ENCODE assay signal across 8 mouse cellular contexts in genomic region chr15:85821203-85822010, GRCm38 (mm10). TPM values are rescaled to one million over a fixed set of nuclear protein-coding genes. Genes with fewer than 3 reads are reported as not detected.
DNase-seq lines count a peak whose midpoint lies in the region; ATAC-seq lines count a peak whose summit lies in the region.

Gene Pkdrej (minus strand): TSS chr15:85821734.

- peak; percentile 15 for DNase-seq in CD4-positive, CD25-positive, alpha-beta regulatory T cell, adult 2 months (ENCODE audit: low read depth, low spot score)
- DNase-seq in thymus, postnatal 4 days = peak; percentile 50
- no peak for DNase-seq in thymus, postnatal 36 days
- DNase-seq in gastrocnemius, postnatal 14 days = peak; percentile 53
- DNase-seq in right cerebral cortex, postnatal 10 days (ENCODE audit: low spot score in 2 of 2) = peak; percentile 38 to 52

- H3K36me3 ChIP-seq in intestine, embryonic 16.5 days (ENCODE audit: control insufficient read depth, insufficient read depth, low read length) = no peaks in the 10 kb centered on the region
- no peaks in the 10 kb centered on the region for H3K36me3 ChIP-seq in lung, embryonic 16.5 days (ENCODE audit: control insufficient read depth, insufficient read depth, low read length)

- intact Hi-C loops in gastrocnemius, postnatal 14 days (cut with DNase I; ENCODE audit: low total_unique reads) = no loop called here

- no peaks in the 10 kb centered on the region for H3K27me3 ChIP-seq in intestine, embryonic 16.5 days (replicated peaks; ENCODE audit: control insufficient read depth, insufficient read depth, low read length)
- no peaks in the 10 kb centered on the region; the same call in 1 of the 2 replicates for H3K27me3 ChIP-seq in lung, embryonic 16.5 days (ENCODE audit: control insufficient read depth, insufficient read depth, low read depth, low read length)

- H3K4me1 ChIP-seq in intestine, embryonic 16.5 days (ENCODE audit: control insufficient read depth, insufficient read depth, low read length) = peaks cover 6% of the 10 kb centered on the region; the same call in 1 of the 2 replicates
- H3K4me1 ChIP-seq in lung, embryonic 16.5 days (replicated peaks; ENCODE audit: control insufficient read depth, insufficient read depth, low read length) = peaks cover 6% of the 10 kb centered on the region; the same call in 1 of the 2 replicates

- H3K4me2 ChIP-seq in intestine, embryonic 16.5 days (ENCODE audit: low read depth, low read length) = peak within 1 kb of the TSS; percentile 99
- peak within 1 kb of the TSS; percentile 91 for H3K4me2 ChIP-seq in lung, embryonic 16.5 days (ENCODE audit: low read depth, low read length)

- peak within 1 kb of the TSS; percentile 55 for H3K4me3 ChIP-seq in intestine, embryonic 16.5 days (ENCODE audit: low read length)
- peak within 1 kb of the TSS; percentile 54 for H3K4me3 ChIP-seq in lung, embryonic 16.5 days (ENCODE audit: low read length)

- ATAC-seq in CD4-positive, CD25-positive, alpha-beta regulatory T cell, adult 4 months = no peak
- peak; percentile 91 for ATAC-seq in intestine, embryonic 16.5 days
- ATAC-seq in lung, embryonic 16.5 days (ENCODE audit: low read depth) = peak; percentile 81

- H3K27ac ChIP-seq in intestine, embryonic 16.5 days (ENCODE audit: low read length) = no peak within 1 kb of the TSS
- no peak within 1 kb of the TSS for H3K27ac ChIP-seq in lung, embryonic 16.5 days (ENCODE audit: low read length)

- peak within 1 kb of the TSS; percentile 79 for H3K9ac ChIP-seq in intestine, embryonic 16.5 days (ENCODE audit: low read depth, low read length)
- H3K9ac ChIP-seq in lung, embryonic 16.5 days (ENCODE audit: low read length) = peak within 1 kb of the TSS; percentile 74

- no peaks in the 10 kb centered on the region for H3K9me3 ChIP-seq in intestine, embryonic 16.5 days (ENCODE audit: control insufficient read depth, low read length)
- peaks cover 9% of the 10 kb centered on the region for H3K9me3 ChIP-seq in lung, embryonic 16.5 days (ENCODE audit: control insufficient read depth, low read length)

- WGBS in intestine, embryonic 16.5 days = 1% methylated on average over 61 of the region's 65 CpGs
- 2% methylated on average over 53 of the region's 65 CpGs for WGBS in lung, embryonic 16.5 days

RNA-seq across cellular contexts. Expression of gene Pkdrej, which starts in this region (rescaled TPM):
- not detected for polyA plus RNA-seq in CD4-positive, CD25-positive, alpha-beta regulatory T cell, adult 4 months (2017; shearing (Covaris generic))
- under 1 TPM; 0.23 to 0.31 TPM for total RNA-seq in gastrocnemius, postnatal 14 days (2021)
- polyA plus RNA-seq in intestine, embryonic 16.5 days (2015; fragmentation: Nextera tagmentation; extraction: Ambion mirVana) = 0.17 and 0.18 TPM in 2 replicates
- polyA plus RNA-seq in lung, embryonic 16.5 days (2015; fragmentation: Nextera tagmentation; extraction: Ambion mirVana) = 0.10 and 0.14 TPM in 2 replicates

Comparison
In these comparisons a context has a peak if more than half of its experiments do, and no peak if none do; other contexts are left out.
1. DNase-seq: peak in CD4-positive, CD25-positive, alpha-beta regulatory T cell, adult 2 months (single experiment), thymus, postnatal 4 days (single experiment) and right cerebral cortex, postnatal 10 days (2 of 2); none in thymus, postnatal 36 days (0 of 2).
2. Peak in DNase-seq in gastrocnemius, postnatal 14 days; RNA of the gene not detected or under 1 TPM.
3. Peak in ATAC-seq, H3K4me3 ChIP-seq, H3K9ac ChIP-seq and H3K4me2 ChIP-seq in intestine, embryonic 16.5 days; RNA of the gene not detected or under 1 TPM.
4. Peak in ATAC-seq, H3K4me3 ChIP-seq, H3K9ac ChIP-seq and H3K4me2 ChIP-seq in lung, embryonic 16.5 days; RNA of the gene not detected or under 1 TPM.